Mouse (Mus musculus): ENCODE results near the gene AK157302. TPM values are rescaled to one million over a fixed set of nuclear protein-coding genes. Genes with fewer than 3 reads are reported as not detected.
A peak's percentile ranks its signal among the peaks of the same experiment; 100 is the strongest.
"Not testable (repeated sequence)": the region's sequence is repeated elsewhere in the genome, so short reads cannot be mapped to it uniquely, and the experiment has no call there.

AK157302 gene
- total RNA-seq, 2 experiments from 2014 or later, result 21.9 to 22.8 TPM

DNA sequence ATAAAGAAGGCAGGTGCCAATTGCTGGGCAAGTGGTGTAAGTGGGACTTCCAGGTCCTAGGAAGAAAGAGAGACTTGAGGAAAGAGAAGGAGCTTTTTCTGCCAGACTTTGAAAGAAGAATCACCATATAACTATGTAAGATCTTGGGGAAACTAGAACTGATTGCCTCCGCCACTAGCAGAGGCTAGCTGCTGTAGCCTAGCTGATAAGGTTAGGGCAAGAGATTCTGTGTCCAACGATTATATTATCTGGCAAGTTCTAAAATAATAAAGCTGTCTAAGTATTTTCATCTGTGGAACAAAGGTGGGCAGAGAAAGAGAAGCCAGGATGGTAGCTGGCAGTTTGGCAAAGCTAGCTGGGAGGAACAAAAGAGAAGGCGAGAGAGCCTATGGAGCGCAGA lies 22.6 kb upstream of the AK157302 start:
- intact Hi-C loops (cut with DNase I), result no loop called here
- no peak overlapping the region for H3K4me3 ChIP-seq
- TF ChIP-seq CTCF (IDR thresholded peaks at IDR 0.05), result no peak
- no peak overlapping the region for H3K27ac ChIP-seq
- no peak for DNase-seq (ENCODE audit: extremely low spot score in 1 of 2, low spot score in 2 of 2)

DNA sequence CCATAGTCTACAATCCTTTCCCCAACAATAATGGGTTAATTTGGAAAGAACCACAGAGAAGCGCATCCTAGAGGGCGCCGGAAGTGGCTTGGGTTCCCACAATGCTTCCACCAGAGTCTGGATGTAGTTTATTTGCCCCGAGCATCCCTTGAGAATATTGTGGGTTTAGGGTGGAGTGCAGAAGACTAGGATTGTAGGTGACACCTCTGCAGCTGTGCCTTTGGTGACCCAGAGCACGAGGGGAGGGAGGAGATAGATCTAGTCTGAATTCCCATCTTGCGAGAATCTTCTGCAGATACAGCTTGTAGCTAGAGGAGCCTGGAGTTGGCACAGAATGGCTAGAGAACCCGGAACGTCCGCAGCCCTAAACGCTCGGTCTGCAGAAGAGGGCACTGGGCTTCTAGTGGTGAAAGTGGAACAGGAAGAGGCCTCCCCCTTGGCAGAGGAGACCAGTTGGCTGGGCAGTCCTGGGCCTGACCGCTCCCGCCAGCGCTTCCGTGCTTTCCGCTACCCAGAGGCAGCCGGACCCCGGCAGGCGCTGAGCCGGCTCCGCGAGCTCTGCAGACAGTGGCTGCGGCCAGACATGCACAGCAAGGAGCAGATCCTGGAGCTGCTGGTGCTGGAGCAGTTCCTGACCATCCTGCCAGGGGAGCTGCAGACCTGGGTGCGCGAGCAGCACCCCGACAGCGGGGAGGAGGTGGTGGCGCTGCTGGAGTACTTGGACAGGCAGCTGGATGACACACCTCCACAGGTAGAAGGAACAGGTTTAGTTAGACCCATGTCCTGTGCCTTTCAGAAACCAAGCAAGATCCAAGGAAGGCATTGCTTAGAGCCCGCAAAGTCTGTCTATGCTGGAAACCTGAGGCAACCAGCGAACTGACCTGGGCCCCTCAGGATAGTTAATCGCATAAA lies 16.0 kb upstream of the AK157302 start, which contains the start of the genes Zkscan4 and Gm10065:
TSS of gene Zkscan4 (plus strand) at position 149 of the 912 bp plus-strand sequence.
TSS of gene Gm10065 (minus strand) at position 683 of the 912 bp plus-strand sequence.
- peak within 1 kb of the TSS; percentile 66 for H3K4me3 ChIP-seq
- intact Hi-C loops (cut with DNase I), result loop anchor here (1.0 to 5.0 kb wide), 3 partner anchors 26 to 53 kb away; partner anchors contain the start of genes Zkscan8 and Zscan26

DNA sequence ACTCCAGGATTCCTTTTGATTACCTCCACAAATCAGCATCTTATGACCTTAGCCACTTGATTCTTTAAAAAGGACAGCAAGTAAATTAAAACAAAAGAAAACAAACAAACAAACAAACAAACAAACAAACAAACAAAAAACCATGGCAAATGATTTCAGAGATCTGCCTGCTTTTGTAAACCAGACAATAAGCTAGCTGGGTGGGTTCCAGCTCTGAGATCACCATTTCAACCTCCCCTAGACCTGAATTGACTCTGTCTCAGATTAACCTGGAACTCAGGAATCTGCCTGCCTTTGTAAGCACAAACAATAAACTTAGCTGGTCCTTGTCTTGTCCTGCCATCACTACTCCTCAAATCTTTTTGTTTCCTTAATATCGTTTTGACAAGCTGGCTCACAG lies 8.1 kb upstream of the AK157302 start:
- Histone ChIP-seq H3K27ac (no peak overlapping the region), H3K4me3 (no peak overlapping the region)
- no peak for TF ChIP-seq CTCF (IDR thresholded peaks at IDR 0.05)
- DNase-seq (ENCODE audit: extremely low spot score in 1 of 2, low spot score in 2 of 2), result no peak
- intact Hi-C loops (cut with DNase I), result no loop called here

More for the DNA sequence above, 16.0 kb upstream of the AK157302 start, which contains the start of the genes Zkscan4 and Gm10065:
- DNase-seq (ENCODE audit: extremely low spot score in 1 of 2, low spot score in 2 of 2), result peak; percentile 69
- peak within 1 kb of the TSS; percentile 87 for H3K27ac ChIP-seq
- peak; percentile 7 for TF ChIP-seq CTCF (IDR thresholded peaks at IDR 0.05)

DNA sequence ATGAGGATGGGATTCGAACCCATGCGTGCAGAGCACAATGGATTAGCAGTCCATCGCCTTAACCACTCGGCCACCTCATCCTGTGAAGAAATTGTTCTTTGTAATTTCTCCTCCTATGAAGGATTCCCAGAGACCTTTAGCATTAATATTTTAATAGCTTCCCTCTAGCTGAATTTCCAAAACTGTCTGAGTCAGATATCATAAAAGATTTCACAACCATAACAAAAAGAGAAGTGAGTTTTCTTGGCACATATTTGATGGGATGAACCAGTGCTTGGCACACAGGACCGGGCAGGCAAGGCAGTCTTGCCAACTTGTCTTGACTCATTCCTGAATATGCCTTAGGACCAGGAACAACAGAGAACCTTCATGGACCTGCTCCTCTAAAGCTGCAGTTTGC lies 2.2 kb upstream of the AK157302 start:
- no peak for DNase-seq (ENCODE audit: extremely low spot score in 1 of 2, low spot score in 2 of 2)
- H3K4me3 ChIP-seq, result no peak overlapping the region
- no peak for TF ChIP-seq CTCF (IDR thresholded peaks at IDR 0.05)
- H3K27ac ChIP-seq, result no peak overlapping the region
- intact Hi-C loops (cut with DNase I), result no loop called here

DNA sequence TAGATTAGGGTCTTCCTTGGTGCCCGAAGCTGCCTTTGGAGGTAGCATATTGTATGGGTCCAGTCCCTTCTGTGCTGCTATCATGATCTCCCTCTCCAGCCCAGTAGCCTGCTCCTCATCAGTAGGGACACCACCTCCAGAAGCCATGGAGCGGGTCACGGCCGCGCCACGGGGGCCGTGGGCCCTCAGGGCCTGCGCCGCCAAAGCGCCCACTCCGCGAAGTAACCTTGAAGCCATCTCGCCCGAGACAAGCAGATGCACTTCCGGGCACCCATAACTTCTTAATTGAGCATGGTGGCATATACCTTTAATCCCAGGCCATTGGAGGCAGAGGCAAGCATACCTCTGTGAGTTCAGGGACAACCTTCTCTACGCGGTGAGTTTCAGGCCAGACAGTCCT lies 6.2 kb downstream of the AK157302 start, which contains the start of gene Gm11273:
TSS of gene Gm11273 (minus strand) at position 237 of the 400 bp plus-strand sequence.
- H3K27ac ChIP-seq; intact Hi-C loops (cut with DNase I); DNase-seq (ENCODE audit: extremely low spot score in 1 of 2, low spot score in 2 of 2); H3K4me3 ChIP-seq: not testable (repeated sequence)

DNA sequence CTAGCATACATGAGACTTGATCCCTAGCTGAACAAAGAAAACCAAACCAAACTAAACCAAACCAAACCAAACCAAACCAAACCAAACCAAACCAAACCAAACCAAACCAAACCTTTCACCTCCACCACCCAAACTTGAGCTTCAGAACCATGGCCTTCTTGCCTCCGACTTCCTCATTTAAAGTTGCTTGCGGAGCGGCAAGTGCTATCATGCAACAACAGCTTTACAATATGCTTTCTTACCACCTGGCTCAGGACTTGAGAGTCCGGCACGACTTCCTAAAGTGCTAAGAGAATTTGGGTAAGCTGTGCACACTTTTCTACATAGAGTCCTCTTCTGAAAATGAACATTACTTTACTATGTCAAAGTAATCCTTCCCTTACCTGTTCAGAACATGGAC lies 7.3 kb downstream of the AK157302 start:
- intact Hi-C loops (cut with DNase I), result no loop called here

DNA sequence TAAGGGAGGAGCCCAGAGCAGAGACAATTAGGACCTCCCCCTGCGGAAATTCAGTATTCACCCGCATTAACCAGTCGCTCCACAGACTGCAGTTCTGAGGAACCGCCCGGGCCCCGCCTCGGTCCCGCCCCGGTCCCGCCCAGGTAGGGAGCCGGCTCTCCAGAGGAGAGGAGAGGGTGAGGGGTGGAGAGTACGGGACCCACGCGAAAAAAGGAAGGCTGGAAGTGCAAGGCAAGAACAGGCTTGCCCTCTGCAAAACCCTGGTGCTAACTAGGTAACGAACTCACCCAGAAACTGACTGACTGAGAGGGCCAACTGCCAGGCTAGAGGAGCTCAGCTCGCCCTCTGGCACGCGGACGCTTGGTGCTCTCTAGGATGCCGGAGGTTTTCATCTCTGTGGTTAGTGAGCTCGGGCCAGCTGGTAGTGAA lies 11.2 kb downstream of the AK157302 start:
- TF ChIP-seq CTCF (IDR thresholded peaks at IDR 0.05), result no peak
- peak overlapping the region; percentile 71 for H3K27ac ChIP-seq
- DNase-seq (ENCODE audit: extremely low spot score in 1 of 2, low spot score in 2 of 2), result peak; percentile 70 to 77
- intact Hi-C loops (cut with DNase I), result loop anchor here (1.0 to 2.0 kb wide), 3 partner anchors 27 to 104 kb away; partner anchors contain the start of genes Gm10065, Zkscan3, Zkscan4 and Zscan26
- H3K4me3 ChIP-seq, result peak overlapping the region; percentile 57

More for the DNA sequence above, 7.3 kb downstream of the AK157302 start:
- Histone ChIP-seq H3K4me3 (no peak overlapping the region), H3K27ac (no peak overlapping the region)
- no peak for TF ChIP-seq CTCF (IDR thresholded peaks at IDR 0.05)
- DNase-seq (ENCODE audit: extremely low spot score in 1 of 2, low spot score in 2 of 2), result no peak

DNA sequence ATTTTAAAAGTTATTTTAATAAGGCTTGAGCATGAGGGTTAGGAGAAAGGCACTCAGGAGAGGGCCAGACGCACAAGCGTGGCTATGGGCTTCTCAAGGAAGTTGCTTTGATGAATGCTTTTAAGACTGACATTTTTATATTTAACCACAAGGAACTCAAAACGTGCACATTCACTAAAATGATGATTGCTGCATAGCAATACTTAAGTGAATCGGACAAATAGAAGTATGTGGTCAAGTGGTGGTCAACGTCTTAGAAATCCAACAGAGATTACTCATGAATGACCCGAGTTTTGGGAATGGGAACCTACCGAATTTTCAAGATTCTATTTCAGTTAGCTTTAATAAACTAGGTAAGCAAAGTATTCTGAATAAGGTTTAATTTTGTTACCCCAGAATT lies 35.1 kb downstream of the AK157302 start:
- DNase-seq (ENCODE audit: extremely low spot score in 1 of 2, low spot score in 2 of 2), result no peak
- TF ChIP-seq CTCF (IDR thresholded peaks at IDR 0.05), result no peak
- peak overlapping the region; percentile 73 for H3K4me3 ChIP-seq
- intact Hi-C loops (cut with DNase I), result loop anchor here (2.0 to 5.0 kb wide), 2 partner anchors 53 to 127 kb away; partner anchors contain the start of genes Gm10065, Zkscan3 and Zkscan4
- H3K27ac ChIP-seq, result no peak overlapping the region

DNA sequence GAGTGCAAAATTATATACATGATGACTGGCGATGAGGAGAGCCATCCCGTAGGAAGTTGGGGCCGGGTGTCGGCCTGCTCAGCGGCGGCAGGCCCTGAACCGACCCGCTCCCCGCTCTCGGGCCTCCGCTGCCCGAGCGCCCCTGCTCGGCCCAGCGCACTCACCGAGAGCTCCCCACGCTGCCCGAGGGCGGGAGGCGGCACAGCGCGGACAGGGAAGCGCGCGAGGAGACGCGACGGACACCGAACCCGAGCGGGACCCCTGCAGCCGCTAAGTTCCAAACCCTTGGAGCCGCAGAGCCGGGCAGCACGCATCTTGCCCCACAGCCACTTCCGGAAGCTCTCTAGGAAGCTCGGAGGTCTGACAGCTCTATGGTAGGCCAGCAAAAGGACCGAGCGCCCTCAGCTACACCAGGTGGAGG lies 35.8 kb downstream of the AK157302 start, which contains the start of gene Zkscan8:
TSS of gene Zkscan8 (minus strand) at position 340 of the 421 bp plus-strand sequence.
- H3K27ac ChIP-seq, result peak within 1 kb of the TSS; percentile 86
- DNase-seq (ENCODE audit: extremely low spot score in 1 of 2, low spot score in 2 of 2), result peak; percentile 86 to 87
- peak within 1 kb of the TSS; percentile 73 for H3K4me3 ChIP-seq
- intact Hi-C loops (cut with DNase I), result loop anchor here (1.0 to 5.0 kb wide), 3 partner anchors 53 to 168 kb away; partner anchors contain the start of genes Gm10065, Zkscan3, Zkscan4 and Zscan12
- no peak for TF ChIP-seq CTCF (IDR thresholded peaks at IDR 0.05)

DNA sequence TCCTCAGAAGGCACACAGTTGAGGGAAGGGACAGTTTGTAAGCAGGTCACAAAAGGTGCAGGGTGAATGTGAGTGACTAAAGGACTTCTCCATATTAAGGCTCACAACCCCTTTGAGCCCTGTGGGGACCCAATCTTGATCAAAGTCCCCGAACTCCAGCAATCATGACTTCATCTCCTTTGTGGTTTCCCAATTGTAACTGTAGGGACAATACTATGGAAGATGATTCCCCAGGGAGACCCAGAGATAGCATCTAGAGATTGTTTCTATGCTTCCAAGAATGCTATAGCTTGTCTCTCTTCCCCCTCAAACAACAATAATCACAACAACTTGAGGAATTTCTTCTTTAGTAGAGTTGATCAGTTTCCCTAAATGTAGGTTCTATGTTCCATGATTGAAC lies 47.7 kb downstream of the AK157302 start, which contains the start of gene Olfr1366:
TSS of gene Olfr1366 (minus strand) at position 101 of the 400 bp plus-strand sequence.
- Histone ChIP-seq H3K4me3 (no peak within 1 kb of the TSS), H3K27ac (no peak within 1 kb of the TSS)
- intact Hi-C loops (cut with DNase I), result no loop called here
- DNase-seq (ENCODE audit: extremely low spot score in 1 of 2, low spot score in 2 of 2), result no peak
- no peak for TF ChIP-seq CTCF (IDR thresholded peaks at IDR 0.05)

Small RNAs within 50 kb of the gene (microRNA-seq; reads per million reads assigned to microRNA genes)
- 0 reads per million in 2 experiments for gene Mir1896

Other genes starting within 250 kb of the AK157302 start
- gene Gpx5, start 202.5 kb upstream of the AK157302 start, total RNA-seq (2021), result not detected
- not detected for gene Gpx6, start 183.1 kb upstream of the AK157302 start, total RNA-seq (2021)
- not detected for gene Olfr1367, start 148.3 kb upstream of the AK157302 start, total RNA-seq (2021)
- 1 to 10 TPM; 7.0 to 8.2 TPM for gene Zscan12, start 132.4 kb upstream of the AK157302 start, total RNA-seq (2021)
- 10 to 100 TPM; 39.0 to 44.4 TPM for gene Zkscan3, start 92.5 kb upstream of the AK157302 start, total RNA-seq (2021)
- gene Pgbd1, start 54.2 kb upstream of the AK157302 start, total RNA-seq (2021), result 1 to 10 TPM; 1.3 to 1.7 TPM
- 10 to 100 TPM; 56.7 to 57.3 TPM for gene Zscan26, start 41.5 kb upstream of the AK157302 start, total RNA-seq (2021)
- under 1 TPM; 0.40 to 0.77 TPM for gene Nkapl, start 26.7 kb upstream of the AK157302 start, total RNA-seq (2021)
- 1 to 10 TPM; 4.4 to 6.8 TPM for gene Zkscan4, start 16.3 kb upstream of the AK157302 start, total RNA-seq (2021)
- not detected for gene Gm10065, start 15.8 kb upstream of the AK157302 start, total RNA-seq (2021)
- gene Gm11273, start 6.2 kb downstream of the AK157302 start, total RNA-seq (2021), result 10 to 100 TPM; 51.7 to 53.8 TPM
- 10 to 100 TPM; 14.4 to 19.0 TPM for gene Zkscan8, start 35.9 kb downstream of the AK157302 start, total RNA-seq (2021)
- not detected for gene Olfr1366, start 47.6 kb downstream of the AK157302 start, total RNA-seq (2021)
- not detected for gene Olfr1535, start 64.7 kb downstream of the AK157302 start, total RNA-seq (2021)
- not detected for gene Olfr1364, start 86.5 kb downstream of the AK157302 start, total RNA-seq (2021)
- gene Olfr1362, start 118.8 kb downstream of the AK157302 start, total RNA-seq (2021), result not detected
- gene Olfr11, start 147.3 kb downstream of the AK157302 start, total RNA-seq (2021), result not detected
- not detected for gene Olfr1361, start 168.2 kb downstream of the AK157302 start, total RNA-seq (2021)
- not detected for gene Olfr1360, start 182.2 kb downstream of the AK157302 start, total RNA-seq (2021)
- gene Olfr1359, start 202.9 kb downstream of the AK157302 start, total RNA-seq (2021), result not detected
- gene Hist1h2bl, start 220.9 kb downstream of the AK157302 start, total RNA-seq (2021), result 10 to 100 TPM; 23.7 to 28.5 TPM
- 10 to 100 TPM; 25.4 to 32.6 TPM for gene Hist1h2ai, start 221.2 kb downstream of the AK157302 start, total RNA-seq (2021)
- gene Hist1h3h, start 222.4 kb downstream of the AK157302 start, total RNA-seq (2021), result 10 to 100 TPM; 54.6 to 74.2 TPM
- 1 to 10 TPM; 4.8 to 5.4 TPM for gene Hist1h2bm, start 226.8 kb downstream of the AK157302 start, total RNA-seq (2021)
- gene Hist1h4j, start 239.8 kb downstream of the AK157302 start, total RNA-seq (2021), result 10 to 100 TPM; 13.9 to 19.4 TPM

Data from left cerebral cortex, adult 2 months (tissue).